Mouse (Mus musculus): ENCODE results near the gene Pid1. TPM values are rescaled to one million over a fixed set of nuclear protein-coding genes. Genes with fewer than 3 reads are reported as not detected.

Pid1 gene
- polyA plus RNA-seq, 1 experiment from 2014 or later: 9.7 TPM

DNA sequence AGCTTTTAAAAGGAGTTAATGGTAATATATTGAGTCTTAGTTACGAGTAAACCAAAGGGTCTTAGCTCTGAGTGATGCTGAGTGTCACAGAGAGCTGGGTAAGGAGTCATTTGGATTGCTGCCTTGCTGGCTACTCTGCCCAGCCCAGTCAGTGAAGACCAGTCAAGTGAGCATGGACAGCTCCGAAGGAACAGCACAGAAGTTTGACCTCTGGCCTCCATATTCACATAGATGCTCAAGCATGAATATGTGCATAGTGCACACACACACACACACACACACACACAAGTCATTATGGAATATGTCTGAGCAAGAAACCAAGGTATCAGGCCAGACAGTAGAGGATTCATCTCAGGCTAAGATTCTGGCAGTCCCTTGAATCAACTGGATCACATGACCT, 244.7 kb downstream of the Pid1 start:
- Histone ChIP-seq H3K4me3 (no peak overlapping the region), H3K27me3 (ENCODE audit: insufficient read depth, poor library complexity, severe bottlenecking) (no peaks in the 10 kb centered on the region), H3K27ac (no peak overlapping the region), H3K36me3 (no peaks in the 10 kb centered on the region), H3K4me1 (no peaks in the 10 kb centered on the region), H3K9me3 (no peaks in the 10 kb centered on the region)
- no peak for DNase-seq (ENCODE audit: low spot score)
- WGBS: 75% methylated on average over 2 of the region's 2 CpGs

DNA sequence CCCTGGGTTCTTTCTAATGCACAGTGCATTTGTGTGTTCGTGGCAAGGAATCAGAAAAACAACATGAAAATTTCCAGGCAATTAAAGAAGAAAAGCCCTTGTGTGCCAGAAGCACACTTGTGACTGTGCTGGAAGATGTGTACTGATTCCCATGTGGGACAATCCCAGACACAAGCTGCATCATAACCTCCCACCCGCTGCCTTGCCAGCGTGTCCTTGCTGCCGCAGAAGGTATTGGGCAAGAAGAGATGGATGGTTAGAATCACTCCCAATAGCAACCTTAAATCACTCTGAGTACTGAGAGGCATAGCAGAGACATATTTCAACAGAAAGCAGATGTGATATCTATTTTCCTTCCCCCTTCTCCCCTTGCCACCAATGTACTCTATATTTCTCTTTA, 257.2 kb downstream of the Pid1 start:
- no peaks in the 10 kb centered on the region for H3K27me3 ChIP-seq (ENCODE audit: insufficient read depth, poor library complexity, severe bottlenecking)
- H3K4me3 ChIP-seq: no peak overlapping the region
- no peaks in the 10 kb centered on the region for H3K4me1 ChIP-seq
- H3K9me3 ChIP-seq: no peaks in the 10 kb centered on the region
- 88% methylated on average over 4 of the region's 4 CpGs for WGBS
- no peak overlapping the region for H3K27ac ChIP-seq
- H3K36me3 ChIP-seq: no peaks in the 10 kb centered on the region
- no peak for DNase-seq (ENCODE audit: low spot score)

DNA sequence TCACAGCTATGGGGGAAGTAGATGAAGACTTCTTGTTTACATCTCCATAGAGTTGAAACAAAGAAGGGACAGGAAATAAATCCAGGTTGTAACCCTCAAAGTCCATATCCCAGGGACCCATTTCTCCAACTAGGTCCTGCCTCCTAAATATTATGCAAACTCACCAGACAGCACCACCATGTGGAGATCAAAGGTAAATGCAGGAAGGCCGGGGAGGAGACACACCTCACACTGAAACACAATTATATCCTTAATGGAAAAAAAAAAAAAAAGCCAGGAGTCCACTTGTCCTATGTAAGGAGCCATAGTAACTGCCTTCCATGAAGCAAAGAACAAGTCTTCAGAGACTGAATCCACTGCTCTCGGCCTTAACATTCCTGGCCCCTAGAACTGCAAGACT, 261.9 kb downstream of the Pid1 start:
- Histone ChIP-seq H3K36me3 (no peaks in the 10 kb centered on the region), H3K4me3 (no peak overlapping the region), H3K9me3 (no peaks in the 10 kb centered on the region), H3K27me3 (ENCODE audit: insufficient read depth, poor library complexity, severe bottlenecking) (no peaks in the 10 kb centered on the region), H3K27ac (no peak overlapping the region), H3K4me1 (no peaks in the 10 kb centered on the region)
- no peak for DNase-seq (ENCODE audit: low spot score)
- 69% methylated on average over 2 of the region's 2 CpGs for WGBS

DNA sequence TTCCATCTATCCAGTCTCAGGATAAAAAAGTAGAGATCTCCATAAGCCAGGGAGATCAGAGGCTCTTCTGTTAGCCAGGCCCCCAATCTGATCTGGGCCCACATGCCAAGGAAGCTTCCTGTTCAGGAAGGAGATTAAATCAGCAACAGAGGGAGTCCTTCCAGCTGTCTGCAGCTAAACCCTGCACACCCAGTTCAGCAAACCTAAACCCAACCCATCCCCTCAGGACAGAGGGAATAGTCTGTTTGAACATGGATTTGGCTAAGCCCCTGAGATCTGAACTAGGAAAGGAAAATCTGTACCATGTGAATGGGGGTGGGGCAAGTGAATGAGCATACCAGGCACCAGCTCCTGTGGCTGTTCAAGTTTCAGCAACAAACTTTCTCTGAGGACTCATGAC, 266.6 kb downstream of the Pid1 start:
- Histone ChIP-seq H3K9me3 (no peaks in the 10 kb centered on the region), H3K4me3 (no peak overlapping the region), H3K27ac (no peak overlapping the region), H3K27me3 (ENCODE audit: insufficient read depth, poor library complexity, severe bottlenecking) (no peaks in the 10 kb centered on the region), H3K4me1 (no peaks in the 10 kb centered on the region), H3K36me3 (no peaks in the 10 kb centered on the region)
- no peak for DNase-seq (ENCODE audit: low spot score)

DNA sequence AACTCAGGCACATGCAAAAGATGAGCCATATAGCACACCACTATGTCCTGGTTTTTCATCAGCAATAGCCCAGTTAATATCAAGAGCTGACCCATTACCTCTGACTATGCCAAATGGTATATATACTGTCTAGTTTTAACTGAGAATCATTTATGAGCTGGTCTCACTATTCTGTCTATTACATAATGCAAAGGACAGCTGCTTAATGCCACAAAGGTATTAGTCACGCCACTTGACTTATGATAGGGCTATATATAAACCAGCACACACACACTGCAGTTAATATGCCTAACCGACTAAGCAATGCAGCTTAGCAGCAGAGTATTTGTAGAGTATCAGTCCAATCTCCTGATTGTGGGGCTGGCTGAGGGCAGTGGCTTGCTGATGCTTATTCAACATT, 270.7 kb downstream of the Pid1 start:
- Histone ChIP-seq H3K4me3 (no peak overlapping the region), H3K27me3 (ENCODE audit: insufficient read depth, poor library complexity, severe bottlenecking) (no peaks in the 10 kb centered on the region)
- whole genome bisulfite sequencing: 68% methylated on average over 2 of the region's 2 CpGs

DNA sequence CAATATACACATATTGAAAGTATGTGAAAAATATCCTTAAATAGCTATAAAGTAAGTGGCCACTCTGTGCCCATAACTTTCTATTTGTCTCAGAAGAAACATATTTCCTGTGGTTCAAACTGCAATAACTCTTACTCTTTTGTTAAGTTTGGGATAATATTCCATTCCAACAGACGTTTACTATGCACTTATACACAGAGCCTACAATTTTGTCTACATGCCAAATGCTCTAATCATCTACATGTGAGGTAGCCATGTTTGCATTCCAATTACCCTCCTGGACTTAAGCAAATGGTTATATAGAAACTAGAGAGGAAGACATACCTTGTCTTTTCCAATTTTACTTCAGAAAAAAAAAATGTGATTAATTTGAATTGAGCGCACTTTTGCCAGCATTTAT, 274.3 kb downstream of the Pid1 start:
- Histone ChIP-seq H3K4me3 (no peak overlapping the region), H3K27ac (no peak overlapping the region), H3K9me3 (no peaks in the 10 kb centered on the region), H3K36me3 (no peaks in the 10 kb centered on the region), H3K27me3 (ENCODE audit: insufficient read depth, poor library complexity, severe bottlenecking) (no peaks in the 10 kb centered on the region), H3K4me1 (no peaks in the 10 kb centered on the region)
- 86% methylated on average over 2 of the region's 2 CpGs for WGBS
- no peak for DNase-seq (ENCODE audit: low spot score)

More for the DNA sequence above, 270.7 kb downstream of the Pid1 start:
- Histone ChIP-seq H3K27ac (no peak overlapping the region), H3K4me1 (no peaks in the 10 kb centered on the region), H3K9me3 (no peaks in the 10 kb centered on the region), H3K36me3 (no peaks in the 10 kb centered on the region)
- DNase-seq (ENCODE audit: low spot score): no peak

DNA sequence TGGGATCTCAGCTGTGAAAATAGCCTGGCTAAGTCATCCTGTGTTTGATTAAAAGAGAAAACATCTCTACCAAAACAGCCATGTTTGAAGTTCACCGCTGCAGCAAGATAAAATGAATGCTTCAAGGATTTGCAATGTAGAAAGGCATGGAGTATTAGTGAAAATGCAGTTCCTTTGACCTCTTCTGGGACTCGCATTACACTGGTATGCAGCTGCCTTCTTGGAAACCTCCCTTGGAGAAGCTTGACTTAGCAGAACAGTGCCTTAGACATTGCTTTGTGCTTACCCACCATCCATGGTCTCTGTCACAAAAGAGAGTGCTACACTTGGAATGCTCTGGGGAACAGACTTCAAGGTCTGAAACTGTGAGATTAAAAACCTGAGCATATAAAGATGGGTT, 276.0 kb downstream of the Pid1 start:
- Histone ChIP-seq H3K4me3 (no peak overlapping the region), H3K27me3 (ENCODE audit: insufficient read depth, poor library complexity, severe bottlenecking) (no peaks in the 10 kb centered on the region), H3K9me3 (no peaks in the 10 kb centered on the region), H3K36me3 (no peaks in the 10 kb centered on the region), H3K27ac (no peak overlapping the region), H3K4me1 (no peaks in the 10 kb centered on the region)
- WGBS: 72% methylated on average over 2 of the region's 2 CpGs
- DNase-seq (ENCODE audit: low spot score): no peak

DNA sequence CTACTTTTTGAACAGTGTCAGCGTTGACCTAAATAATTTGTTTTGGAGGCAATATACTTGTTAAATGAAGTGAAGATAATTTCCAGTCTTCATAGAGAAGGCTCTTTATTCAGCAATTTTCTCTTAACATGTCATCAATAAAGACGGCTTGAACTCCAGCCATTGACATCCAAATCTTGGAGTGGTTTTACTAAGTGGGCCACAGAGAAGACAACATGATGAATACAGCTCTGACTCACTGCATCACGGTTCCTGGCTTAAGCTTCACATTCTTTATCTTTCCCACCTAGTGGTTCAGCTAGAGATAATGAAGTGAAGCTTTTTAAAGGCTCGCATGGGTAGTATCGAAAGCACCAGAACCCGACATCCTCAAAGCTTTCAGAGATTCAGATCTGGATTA, 276.7 kb downstream of the Pid1 start:
- Histone ChIP-seq H3K9me3 (no peaks in the 10 kb centered on the region), H3K4me1 (no peaks in the 10 kb centered on the region), H3K27me3 (ENCODE audit: insufficient read depth, poor library complexity, severe bottlenecking) (no peaks in the 10 kb centered on the region), H3K27ac (no peak overlapping the region), H3K4me3 (no peak overlapping the region), H3K36me3 (no peaks in the 10 kb centered on the region)
- DNase-seq (ENCODE audit: low spot score): no peak
- 32% methylated on average over 6 of the region's 6 CpGs for WGBS

DNA sequence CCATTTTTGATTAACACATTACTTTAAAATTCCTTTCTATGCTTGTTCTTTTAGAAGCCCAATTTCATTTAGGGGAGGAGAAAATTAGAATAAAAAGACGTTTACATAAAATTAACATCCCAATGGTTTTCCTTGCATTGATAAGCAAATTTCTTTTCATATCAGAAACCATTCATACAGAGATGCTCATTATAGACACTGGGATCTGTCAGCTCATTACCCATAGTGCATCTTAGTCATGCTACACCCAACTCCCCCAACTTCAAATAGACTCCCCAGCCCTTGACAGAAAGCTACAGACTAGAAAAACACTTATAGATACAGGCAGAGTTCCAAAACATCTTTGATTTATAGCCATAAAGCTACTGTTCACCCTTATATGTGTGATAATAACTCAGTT, 277.5 kb downstream of the Pid1 start:
- WGBS: 71% methylated on average over 1 of the region's 1 CpGs
- H3K36me3 ChIP-seq: no peaks in the 10 kb centered on the region
- no peak overlapping the region for H3K27ac ChIP-seq

DNA sequence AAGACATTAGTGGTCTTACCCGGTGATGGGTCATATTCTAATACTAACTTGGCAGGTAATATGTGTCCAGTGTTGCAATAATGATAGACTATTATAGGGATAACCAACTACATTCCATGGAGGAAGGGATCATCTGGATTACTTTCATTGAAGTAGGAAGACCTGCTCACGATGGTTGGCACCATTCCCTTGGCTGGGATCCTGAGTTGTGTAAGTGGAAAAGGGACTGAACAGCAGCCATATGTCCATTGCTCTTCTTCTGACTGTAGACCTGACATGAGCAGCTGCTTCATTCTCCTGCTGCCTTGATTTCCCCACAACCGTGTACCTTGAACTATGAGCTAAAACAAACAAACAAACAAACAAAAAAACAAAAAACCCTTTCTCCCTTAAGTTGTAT, 278.6 kb downstream of the Pid1 start:
- Histone ChIP-seq H3K4me3 (no peak overlapping the region), H3K27me3 (ENCODE audit: insufficient read depth, poor library complexity, severe bottlenecking) (no peaks in the 10 kb centered on the region), H3K4me1 (no peaks in the 10 kb centered on the region), H3K27ac (no peak overlapping the region), H3K36me3 (no peaks in the 10 kb centered on the region), H3K9me3 (no peaks in the 10 kb centered on the region)
- no peak for DNase-seq (ENCODE audit: low spot score)
- WGBS: 87% methylated on average over 3 of the region's 3 CpGs

More for the DNA sequence above, 277.5 kb downstream of the Pid1 start:
- no peaks in the 10 kb centered on the region for H3K27me3 ChIP-seq (ENCODE audit: insufficient read depth, poor library complexity, severe bottlenecking)
- DNase-seq (ENCODE audit: low spot score): no peak
- H3K4me1 ChIP-seq: no peaks in the 10 kb centered on the region
- no peak overlapping the region for H3K4me3 ChIP-seq
- no peaks in the 10 kb centered on the region for H3K9me3 ChIP-seq

DNA sequence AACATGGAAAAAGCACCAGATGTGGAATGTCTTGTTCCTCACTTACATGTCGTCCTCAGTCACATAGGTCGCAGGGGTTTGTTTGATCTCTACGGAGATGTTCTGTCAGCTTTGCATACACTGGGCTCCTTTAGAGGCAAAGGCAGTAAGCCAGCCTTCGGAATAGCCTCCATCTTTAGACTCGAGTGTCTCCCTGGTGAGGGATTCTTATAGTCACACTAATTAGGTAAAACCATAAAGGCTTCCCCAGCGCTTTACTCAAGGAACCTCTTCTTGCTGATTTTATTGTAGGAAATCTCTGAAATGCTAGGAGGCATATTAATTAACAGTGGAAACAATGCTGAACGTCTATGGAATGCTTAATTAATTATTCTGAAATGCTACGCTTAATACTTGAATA, 284.4 kb downstream of the Pid1 start:
- 73% methylated on average over 8 of the region's 8 CpGs for WGBS
- no peak for DNase-seq (ENCODE audit: low spot score)

DNA sequence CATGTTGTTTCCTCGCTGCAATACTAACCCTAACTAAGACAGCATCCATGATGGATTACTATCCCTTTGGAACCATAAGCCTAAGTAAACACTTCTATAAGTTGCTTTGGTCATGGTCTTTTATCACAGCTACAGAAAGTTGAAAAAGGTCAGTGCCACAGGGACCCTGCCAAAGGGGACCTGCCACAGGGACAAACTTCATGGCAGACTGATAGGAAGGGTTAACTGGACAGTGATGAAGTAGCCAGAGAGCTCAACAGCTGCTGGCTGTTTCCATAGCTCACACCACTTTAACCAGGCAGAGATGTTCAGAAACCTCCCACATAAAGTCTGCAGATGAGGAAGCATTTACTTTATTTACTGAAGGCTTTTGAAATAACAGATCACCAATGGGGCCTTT, 287.0 kb downstream of the Pid1 start:
- Histone ChIP-seq H3K4me3 (no peak overlapping the region), H3K36me3 (no peaks in the 10 kb centered on the region), H3K9me3 (no peaks in the 10 kb centered on the region), H3K4me1 (no peaks in the 10 kb centered on the region), H3K27ac (no peak overlapping the region), H3K27me3 (ENCODE audit: insufficient read depth, poor library complexity, severe bottlenecking) (no peaks in the 10 kb centered on the region)
- no peak for DNase-seq (ENCODE audit: low spot score)
- WGBS: 79% methylated on average over 1 of the region's 1 CpGs

More for the DNA sequence above, 284.4 kb downstream of the Pid1 start:
- Histone ChIP-seq H3K27ac (no peak overlapping the region), H3K27me3 (ENCODE audit: insufficient read depth, poor library complexity, severe bottlenecking) (no peaks in the 10 kb centered on the region), H3K36me3 (no peaks in the 10 kb centered on the region), H3K4me1 (no peaks in the 10 kb centered on the region), H3K9me3 (no peaks in the 10 kb centered on the region), H3K4me3 (no peak overlapping the region)

DNA sequence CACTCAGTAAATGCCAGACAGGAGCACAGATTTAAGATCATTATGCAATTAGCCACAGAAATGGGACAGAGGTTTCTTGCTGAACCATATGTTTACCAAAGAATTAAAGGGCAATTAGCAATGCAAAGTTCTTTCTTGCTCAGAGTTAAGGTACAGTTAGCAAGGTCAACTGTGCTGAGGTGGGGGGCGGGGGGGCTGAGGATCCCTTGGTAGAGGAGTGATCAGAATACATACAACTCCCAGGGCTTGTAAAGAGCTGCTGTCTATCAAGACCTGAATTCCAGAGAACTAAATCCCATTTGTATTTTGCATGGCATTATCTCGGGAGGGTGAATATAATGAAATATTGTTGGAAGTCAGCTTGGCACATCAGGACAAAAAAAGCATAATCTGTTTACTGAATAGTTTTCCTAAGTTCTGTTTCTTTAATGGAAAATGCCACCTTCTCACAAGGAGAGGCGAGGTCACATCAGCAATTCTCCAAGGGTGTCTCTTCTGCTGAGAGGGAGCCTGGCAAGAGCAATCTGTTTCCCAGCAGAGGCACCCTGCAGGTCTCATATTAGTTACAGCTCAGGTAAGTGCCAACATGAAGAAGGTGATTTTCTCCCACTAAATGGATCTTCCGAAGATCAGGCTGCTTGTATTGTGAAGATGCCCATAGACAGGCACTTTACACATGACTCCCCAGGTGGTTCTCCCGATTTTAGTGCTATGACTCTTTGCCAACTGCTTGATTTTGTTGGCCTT, 306.9 kb downstream of the Pid1 start:
- no peak for DNase-seq (ENCODE audit: low spot score)
- Histone ChIP-seq H3K27ac (no peak overlapping the region), H3K4me3 (no peak overlapping the region), H3K27me3 (ENCODE audit: insufficient read depth, poor library complexity, severe bottlenecking) (no peaks in the 10 kb centered on the region), H3K36me3 (no peaks in the 10 kb centered on the region), H3K4me1 (no peaks in the 10 kb centered on the region), H3K9me3 (no peaks in the 10 kb centered on the region)
- 67% methylated on average over 5 of the region's 5 CpGs for WGBS

DNA sequence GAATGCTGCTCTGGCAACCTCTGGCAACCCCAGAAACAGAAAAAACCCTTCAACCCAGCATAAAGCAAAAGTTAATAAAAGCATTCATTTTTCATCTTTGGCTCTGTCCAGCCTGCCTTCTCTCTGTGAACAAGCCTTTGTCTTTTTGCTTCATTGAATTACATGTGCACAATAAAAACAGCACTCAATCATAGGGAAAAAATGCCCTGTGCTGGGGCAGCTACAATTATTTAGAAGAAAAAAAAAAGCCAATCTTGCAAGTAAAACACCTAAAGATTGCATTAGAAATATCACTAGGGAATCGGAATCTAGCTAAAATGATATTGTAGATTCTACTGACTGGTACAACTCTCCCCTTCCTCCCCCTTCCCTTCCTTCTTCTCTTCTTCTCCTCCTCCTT, 307.7 kb downstream of the Pid1 start:
- H3K9me3 ChIP-seq: no peaks in the 10 kb centered on the region
- H3K27me3 ChIP-seq (ENCODE audit: insufficient read depth, poor library complexity, severe bottlenecking): no peaks in the 10 kb centered on the region
- no peak overlapping the region for H3K27ac ChIP-seq
- no peak overlapping the region for H3K4me3 ChIP-seq
- H3K4me1 ChIP-seq: no peaks in the 10 kb centered on the region
- WGBS: 73% methylated on average over 1 of the region's 1 CpGs
- H3K36me3 ChIP-seq: no peaks in the 10 kb centered on the region
- no peak for DNase-seq (ENCODE audit: low spot score)

Data from heart, embryonic 10.5 days (tissue).